Mouse (Mus musculus) small intestine, adult 2 months (tissue): ENCODE results near the gene Nuak1.

Experiments
- CTCF ChIP-seq: fragments of 200-500 bp; IDR thresholded peaks from 2 replicates; pipeline ENCODE4 v1.5.1; 2012; ENCODE audit warnings: low read depth, mild to moderate bottlenecking, control low read depth, inconsistent platforms, low read length, moderate library complexity, mixed read lengths; ENCODE audit not compliant: insufficient replicate concordance, insufficient read length; ENCODE audit errors: extremely low read depth
- POLR2A ChIP-seq: fragments of 200-500 bp; IDR thresholded peaks from 2 replicates; pipeline ENCODE4 v1.6.1; 2012; ENCODE audit warnings: low read depth, mild to moderate bottlenecking, control low read depth, inconsistent platforms, low read length, moderate library complexity

GRCm38 (mm10) chr10:84484661-84485060 lies 44.3 kb upstream of the Nuak1 start:
- no peak for TF ChIP-seq CTCF
- TF ChIP-seq POLR2A: no peak
